Mouse (Mus musculus): Measurements from ENCODE around the gene Ccdc30.

DNA sequence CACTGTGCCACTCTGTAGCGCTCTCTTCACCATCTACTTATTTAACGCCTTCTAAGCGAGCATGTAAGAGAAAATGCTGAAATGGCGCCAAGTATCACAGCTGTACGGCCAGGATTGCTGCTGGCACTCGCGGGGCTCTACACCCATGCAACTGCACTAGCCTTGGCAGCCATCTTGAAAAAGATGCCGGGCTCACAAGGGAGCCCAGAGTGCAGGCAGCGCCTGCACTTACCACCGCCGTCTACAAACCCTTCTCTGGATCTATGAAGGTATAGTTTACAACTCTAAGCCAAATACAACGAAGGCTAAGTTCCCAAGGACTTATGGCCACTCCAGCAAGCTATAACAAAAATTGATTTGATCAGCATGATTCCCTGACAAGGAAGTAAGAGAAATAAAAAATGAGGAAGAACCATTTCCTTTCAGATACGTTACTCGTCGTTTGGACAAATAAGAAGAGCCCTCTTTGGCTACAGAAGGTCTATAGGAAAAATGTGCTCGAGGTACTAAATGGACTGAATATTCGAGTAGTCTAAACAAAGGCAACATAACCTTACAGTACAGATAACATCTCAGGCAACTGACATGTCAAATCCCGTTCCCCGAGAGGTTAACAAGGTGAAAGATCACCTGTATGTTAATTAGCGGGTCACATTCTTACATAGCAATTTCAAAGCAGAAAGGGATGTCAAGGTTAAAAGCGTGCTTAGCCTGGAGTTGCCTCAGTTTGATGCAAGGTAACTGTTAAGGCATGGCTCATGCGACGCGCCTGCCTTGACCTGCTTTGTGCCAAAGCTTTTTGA is 122.3 kb downstream of the Ccdc30 start:
- TF ChIP-seq CTCF (conservative IDR thresholded peaks at IDR 0.05; ENCODE audit: insufficient read depth, insufficient read length, low read depth, low read length) = no peak
- TF ChIP-seq POLR2A (IDR thresholded peaks at IDR 0.05; ENCODE audit: low read depth, low read length) = no peak

All from kidney, adult 2 months (tissue).